Mouse (Mus musculus): ENCODE results near the gene Tgm1. TPM values are rescaled to one million over a fixed set of nuclear protein-coding genes. Genes with fewer than 3 reads are reported as not detected.

Tgm1 gene
- polyA plus RNA-seq, 1 experiment, result 0.27 TPM

DNA sequence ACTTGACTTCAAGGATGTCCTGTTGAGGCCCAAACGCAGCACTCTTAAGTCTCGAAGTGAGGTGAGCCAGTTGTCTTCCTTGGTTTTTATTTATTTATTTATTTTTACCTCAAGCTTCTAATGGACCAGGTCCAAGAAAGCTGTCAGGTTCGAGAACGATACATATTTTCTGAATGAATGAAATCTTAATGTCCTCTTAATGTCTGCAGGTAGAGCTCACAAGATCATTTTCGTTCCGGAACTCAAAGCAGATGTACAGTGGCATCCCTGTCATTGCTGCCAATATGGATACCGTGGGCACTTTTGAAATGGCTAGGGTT lies 41.0 kb downstream of the Tgm1 start:
- Histone ChIP-seq H3K4me1 (ENCODE audit: control insufficient read depth, insufficient read depth, low read length) (no peaks in the 10 kb centered on the region; the same call in 1 of the 2 replicates), H3K27me3 (ENCODE audit: control insufficient read depth, insufficient read depth, low read length) (no peaks in the 10 kb centered on the region), H3K27ac (ENCODE audit: control insufficient read depth, insufficient read depth, low read depth, low read length) (peak overlapping the region; percentile 93), H3K4me3 (ENCODE audit: control insufficient read depth, low read depth, low read length) (peak overlapping the region; percentile 99; the same call in 1 of the 2 replicates), H3K36me3 (ENCODE audit: control insufficient read depth, insufficient read depth, low read length) (peaks cover 6% of the 10 kb centered on the region)
- TF ChIP-seq CTCF (IDR thresholded peaks at IDR 0.05; ENCODE audit: control insufficient read depth, insufficient read depth, insufficient replicate concordance, low read depth, low read length) (no peak), POLR2A (IDR thresholded peaks at IDR 0.05; ENCODE audit: control insufficient read depth, low read depth, low read length) (no peak)

- TF ChIP-seq CTCF (IDR thresholded peaks at IDR 0.05; ENCODE audit: control insufficient read depth, insufficient read depth, insufficient replicate concordance, low read depth, low read length) (no peak), POLR2A (IDR thresholded peaks at IDR 0.05; ENCODE audit: control insufficient read depth, low read depth, low read length) (peak; percentile 75)
- Histone ChIP-seq H3K27me3 (ENCODE audit: control insufficient read depth, insufficient read depth, low read length) (no peaks in the 10 kb centered on the region), H3K4me1 (ENCODE audit: control insufficient read depth, insufficient read depth, low read length) (no peaks in the 10 kb centered on the region; the same call in 1 of the 2 replicates), H3K27ac (ENCODE audit: control insufficient read depth, insufficient read depth, low read depth, low read length) (peak within 1 kb of the TSS; percentile 100), H3K36me3 (ENCODE audit: control insufficient read depth, insufficient read depth, low read length) (peaks cover 6% of the 10 kb centered on the region), H3K4me3 (ENCODE audit: control insufficient read depth, low read depth, low read length) (peak within 1 kb of the TSS; percentile 99)
These were observed 41.6 kb downstream of the Tgm1 start, which contains the start of the genes Gmpr2 and Nedd8 for GRCm38 (mm10) chr14:55671833-55672740. Gmpr2 (plus strand) TSS chr14:55671941. Nedd8 (minus strand) TSS chr14:55672124.

- H3K4me1 ChIP-seq (ENCODE audit: control insufficient read depth, insufficient read depth, low read length), result no peaks in the 10 kb centered on the region; the same call in 1 of the 2 replicates
- no peaks in the 10 kb centered on the region for H3K27me3 ChIP-seq (ENCODE audit: control insufficient read depth, insufficient read depth, low read length)
- H3K4me3 ChIP-seq (ENCODE audit: control insufficient read depth, low read depth, low read length), result peak overlapping the region; percentile 99
- peaks cover 1% of the 10 kb centered on the region; the same call in 1 of the 2 replicates for H3K36me3 ChIP-seq (ENCODE audit: control insufficient read depth, insufficient read depth, low read length)
- no peak for TF ChIP-seq POLR2A (IDR thresholded peaks at IDR 0.05; ENCODE audit: control insufficient read depth, low read depth, low read length)
- peak overlapping the region; percentile 100 for H3K27ac ChIP-seq (ENCODE audit: control insufficient read depth, insufficient read depth, low read depth, low read length)
These were observed 42.3 kb downstream of the Tgm1 start for GRCm38 (mm10) chr14:55671486-55671832.

DNA sequence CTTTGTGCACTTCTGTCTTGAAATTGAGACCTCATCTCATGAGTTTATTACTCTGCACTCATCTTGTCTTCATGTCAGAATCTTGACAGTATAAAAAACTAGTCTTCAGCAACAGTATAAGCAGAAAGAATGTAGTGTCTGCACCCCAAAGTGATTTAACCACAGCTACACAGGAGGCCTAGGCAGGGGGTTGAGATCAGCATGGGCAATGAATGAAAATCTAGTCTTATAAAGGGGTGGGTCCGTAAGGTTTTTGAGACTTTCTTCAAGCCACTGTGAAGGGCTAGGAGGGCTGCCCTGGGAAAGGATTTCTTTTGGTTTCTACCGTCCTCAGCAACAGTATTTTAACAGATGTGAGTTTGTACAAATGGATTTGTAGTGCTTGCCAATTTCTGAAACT lies 53.1 kb downstream of the Tgm1 start:
- no peak for TF ChIP-seq CTCF (IDR thresholded peaks at IDR 0.05; ENCODE audit: control insufficient read depth, insufficient read depth, insufficient replicate concordance, low read depth, low read length)
- no peak for TF ChIP-seq POLR2A (IDR thresholded peaks at IDR 0.05; ENCODE audit: control insufficient read depth, low read depth, low read length)
- Histone ChIP-seq H3K27me3 (ENCODE audit: control insufficient read depth, insufficient read depth, low read length) (no peaks in the 10 kb centered on the region), H3K36me3 (ENCODE audit: control insufficient read depth, insufficient read depth, low read length) (no peaks in the 10 kb centered on the region; the same call in 1 of the 2 replicates), H3K27ac (ENCODE audit: control insufficient read depth, insufficient read depth, low read depth, low read length) (no peak overlapping the region), H3K4me1 (ENCODE audit: control insufficient read depth, insufficient read depth, low read length) (peaks cover 5% of the 10 kb centered on the region), H3K4me3 (ENCODE audit: control insufficient read depth, low read depth, low read length) (peak overlapping the region; percentile 81)

- H3K4me3 ChIP-seq (ENCODE audit: control insufficient read depth, low read depth, low read length), result peak within 1 kb of the TSS; percentile 81
- H3K27me3 ChIP-seq (ENCODE audit: control insufficient read depth, insufficient read depth, low read length), result no peaks in the 10 kb centered on the region
- peak; percentile 36; the same call in 1 of the 2 replicates for TF ChIP-seq POLR2A (IDR thresholded peaks at IDR 0.05; ENCODE audit: control insufficient read depth, low read depth, low read length)
- TF ChIP-seq CTCF (IDR thresholded peaks at IDR 0.05; ENCODE audit: control insufficient read depth, insufficient read depth, insufficient replicate concordance, low read depth, low read length), result peak; percentile 43; the same call in 1 of the 2 replicates
- H3K36me3 ChIP-seq (ENCODE audit: control insufficient read depth, insufficient read depth, low read length), result no peaks in the 10 kb centered on the region; the same call in 1 of the 2 replicates
- peak within 1 kb of the TSS; percentile 32 for H3K27ac ChIP-seq (ENCODE audit: control insufficient read depth, insufficient read depth, low read depth, low read length)
- peaks cover 5% of the 10 kb centered on the region for H3K4me1 ChIP-seq (ENCODE audit: control insufficient read depth, insufficient read depth, low read length)
These were observed 53.7 kb downstream of the Tgm1 start, which contains the start of gene Mdp1 for GRCm38 (mm10) chr14:55659960-55660573. Mdp1 (minus strand) TSS chr14:55660508.

DNA sequence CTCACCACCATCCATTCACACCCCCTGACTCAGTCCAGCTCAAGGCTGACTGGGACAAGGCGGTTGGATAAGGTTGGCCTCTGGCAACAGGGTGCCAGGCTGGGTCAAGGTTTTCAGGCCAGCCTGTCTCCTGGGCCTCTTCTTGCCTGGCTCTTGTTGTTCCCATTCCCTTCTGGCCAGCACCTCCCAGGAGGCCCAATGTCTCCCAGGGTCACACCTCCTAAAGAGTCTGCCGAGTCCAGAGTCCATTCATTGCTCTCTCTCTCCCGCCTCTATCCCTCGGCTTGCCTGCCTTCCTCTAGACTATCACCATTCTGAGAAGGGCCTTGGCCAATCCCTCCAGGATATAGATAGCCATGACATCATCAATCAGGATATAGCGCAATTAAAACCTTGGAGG lies 55.7 kb downstream of the Tgm1 start:
- no peaks in the 10 kb centered on the region for H3K27me3 ChIP-seq (ENCODE audit: control insufficient read depth, insufficient read depth, low read length)
- TF ChIP-seq POLR2A (IDR thresholded peaks at IDR 0.05; ENCODE audit: control insufficient read depth, low read depth, low read length) (no peak), CTCF (IDR thresholded peaks at IDR 0.05; ENCODE audit: control insufficient read depth, insufficient read depth, insufficient replicate concordance, low read depth, low read length) (no peak)
- H3K36me3 ChIP-seq (ENCODE audit: control insufficient read depth, insufficient read depth, low read length), result no peaks in the 10 kb centered on the region; the same call in 1 of the 2 replicates
- H3K4me3 ChIP-seq (ENCODE audit: control insufficient read depth, low read depth, low read length), result no peak overlapping the region
- no peak overlapping the region for H3K27ac ChIP-seq (ENCODE audit: control insufficient read depth, insufficient read depth, low read depth, low read length)
- peaks cover 5% of the 10 kb centered on the region for H3K4me1 ChIP-seq (ENCODE audit: control insufficient read depth, insufficient read depth, low read length)

DNA sequence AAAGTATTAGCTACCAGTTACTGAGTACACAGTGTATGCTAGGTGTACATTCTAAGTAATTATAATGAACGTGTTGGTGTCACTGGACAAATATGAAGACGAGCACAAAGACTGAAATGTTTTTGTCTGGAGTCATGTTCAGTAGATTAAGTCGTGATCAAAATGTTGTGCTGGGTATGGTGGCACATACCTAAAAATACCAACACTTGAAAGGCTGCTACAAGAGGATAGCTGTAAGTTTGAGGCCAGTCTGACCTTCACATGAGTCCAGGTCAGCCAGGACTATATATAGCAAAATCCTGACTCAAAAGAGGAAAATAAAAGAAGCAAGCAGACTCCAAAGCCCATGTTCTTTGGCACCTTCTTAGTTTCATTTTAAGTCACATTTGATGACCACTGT lies 56.8 kb downstream of the Tgm1 start:
- no peak overlapping the region for H3K4me3 ChIP-seq (ENCODE audit: control insufficient read depth, low read depth, low read length)
- H3K27ac ChIP-seq (ENCODE audit: control insufficient read depth, insufficient read depth, low read depth, low read length), result no peak overlapping the region
- peaks cover 5% of the 10 kb centered on the region for H3K4me1 ChIP-seq (ENCODE audit: control insufficient read depth, insufficient read depth, low read length)
- H3K27me3 ChIP-seq (ENCODE audit: control insufficient read depth, insufficient read depth, low read length), result no peaks in the 10 kb centered on the region
- no peaks in the 10 kb centered on the region for H3K36me3 ChIP-seq (ENCODE audit: control insufficient read depth, insufficient read depth, low read length)
- no peak for TF ChIP-seq CTCF (IDR thresholded peaks at IDR 0.05; ENCODE audit: control insufficient read depth, insufficient read depth, insufficient replicate concordance, low read depth, low read length)
- TF ChIP-seq POLR2A (IDR thresholded peaks at IDR 0.05; ENCODE audit: control insufficient read depth, low read depth, low read length), result no peak
